Mouse (Mus musculus) left cerebral cortex, postnatal 14 days (tissue): Measurements from ENCODE around the gene Cmss1. TPM values are rescaled to one million over a fixed set of nuclear protein-coding genes. Genes with fewer than 3 reads are reported as not detected.

ENCODE experiments used
- DNase-seq, 2 experiments: peaks; one replicate each; pipeline ENCODE4 v3.0.0; 2021 to 2022; ENCODE audit warnings: low spot score in 2 of 2, mixed read lengths in 1 of 2
- intact Hi-C: fragments of 180-260 bp; cut with DNase I; formaldehyde crosslinking; loops from one replicate; pipeline ENCODE4 v1.15.1; 2025
- total RNA-seq, 2 experiments: library from RNA; stranded (reverse); gene quantifications; 2 replicates each; pipeline ENCODE4 v1.2.3; 2021

The Cmss1 gene
- total RNA-seq, 2 experiments from 2014 or later: 14.2 to 17.0 TPM

- no peak for DNase-seq
- intact Hi-C loops: no loop called here
Observed at GRCm38 (mm10) chr16:57485265-57485664, 121.4 kb downstream of the Cmss1 start.

GRCm38 (mm10) chr16:57484043-57484795 lies 122.4 kb downstream of the Cmss1 start:
- intact Hi-C loops: no loop called here
- DNase-seq: no peak

DNA sequence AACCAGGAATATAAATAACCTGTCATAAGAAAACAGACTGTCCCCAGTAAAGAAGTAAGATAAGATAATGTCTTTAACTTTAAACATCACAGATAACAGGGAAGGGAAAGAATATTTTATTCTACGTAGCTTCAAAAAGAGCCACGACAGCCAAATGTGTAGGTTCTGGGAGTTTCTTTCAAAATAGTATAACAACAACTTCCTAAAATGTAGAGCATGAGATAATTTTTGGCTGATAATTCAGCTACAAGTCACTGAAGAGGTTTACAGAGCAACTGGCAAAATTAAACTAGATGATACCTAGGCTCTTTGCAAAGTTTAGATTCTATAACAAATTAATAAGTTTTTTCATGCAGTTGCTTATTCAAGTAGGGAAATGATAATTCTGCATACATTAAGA lies 123.2 kb downstream of the Cmss1 start:
- DNase-seq: no peak
- intact Hi-C loops: no loop called here

DNA sequence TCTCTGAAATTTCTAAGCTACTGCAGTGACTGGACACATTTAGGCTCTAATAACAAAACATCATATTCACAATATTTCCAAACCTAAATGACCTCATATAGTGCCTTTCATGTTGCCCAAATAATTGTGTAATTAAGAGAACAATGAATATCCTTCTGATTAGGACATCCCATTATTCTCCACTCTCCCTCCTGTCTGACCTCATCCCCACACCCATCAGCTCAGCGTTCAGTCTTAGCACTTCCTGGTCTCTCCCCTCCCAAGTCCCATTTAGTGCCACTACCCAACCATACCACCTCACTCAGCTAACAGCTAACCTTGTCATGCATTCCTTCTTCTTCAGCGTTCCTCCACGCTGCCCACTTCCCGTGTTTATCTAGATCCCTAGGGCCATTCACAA lies 123.8 kb downstream of the Cmss1 start:
- DNase-seq: no peak
- intact Hi-C loops: no loop called here

- DNase-seq: no peak
- intact Hi-C loops: no loop called here
Observed at GRCm38 (mm10) chr16:57482264-57482663, 124.4 kb downstream of the Cmss1 start.

DNA sequence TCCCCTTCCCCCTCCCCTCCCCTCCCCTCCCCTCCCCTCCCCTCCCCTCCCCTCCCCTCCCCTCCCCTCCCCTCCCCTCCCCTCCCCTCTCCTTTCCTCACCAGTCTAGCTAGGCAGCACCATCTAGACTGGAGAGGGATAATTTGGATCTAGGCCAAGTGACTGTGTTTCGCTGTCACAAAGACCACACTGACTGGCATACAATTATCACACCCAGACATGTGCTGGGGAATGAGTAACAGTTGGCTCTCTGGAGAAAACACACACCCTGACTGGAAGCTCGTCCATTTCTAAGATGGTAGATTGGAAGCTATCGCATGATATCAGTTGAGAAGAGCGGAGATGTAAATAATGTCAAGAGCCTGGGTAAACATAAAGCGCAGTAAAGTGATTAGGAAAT lies 126.9 kb downstream of the Cmss1 start:
- intact Hi-C loops: no loop called here
- DNase-seq: no peak

- no peak for DNase-seq
- intact Hi-C loops: no loop called here
Observed at GRCm38 (mm10) chr16:57478451-57478850, 128.2 kb downstream of the Cmss1 start.

DNA sequence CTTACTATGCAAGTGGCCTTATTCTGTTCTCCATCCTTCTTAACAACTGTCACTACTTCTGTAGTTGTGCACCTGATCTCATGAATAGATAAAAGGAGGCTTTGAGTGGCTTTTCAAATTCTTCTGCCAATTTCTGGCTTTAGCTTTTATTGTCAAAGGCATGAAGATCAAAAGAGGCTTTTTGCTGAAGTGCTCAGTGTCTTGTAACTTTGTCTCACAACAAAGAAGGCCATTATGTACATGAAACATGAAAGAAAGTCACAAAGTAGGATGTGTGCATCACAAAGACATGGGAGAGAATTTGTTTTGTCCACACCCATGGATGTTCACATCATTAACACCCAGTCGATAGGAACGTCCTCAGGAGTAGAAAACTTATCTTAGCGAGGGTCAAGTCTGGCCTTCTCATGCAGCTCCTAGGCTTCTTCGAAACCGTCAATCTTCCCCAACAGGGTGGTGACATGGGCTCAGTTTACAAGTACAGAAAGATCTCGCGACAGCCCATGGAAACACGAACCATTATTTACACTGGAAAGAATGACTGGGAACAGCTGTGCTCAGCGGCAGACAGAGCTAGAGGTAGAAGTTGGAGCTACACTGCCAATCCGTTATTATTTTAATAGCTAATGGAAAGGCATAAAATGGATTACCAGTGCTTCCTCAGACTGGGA lies 133.1 kb downstream of the Cmss1 start:
- intact Hi-C loops: no loop called here
- no peak for DNase-seq

- DNase-seq: no peak
- intact Hi-C loops: no loop called here
Observed at GRCm38 (mm10) chr16:57471071-57471470, 135.6 kb downstream of the Cmss1 start.

- no peak for DNase-seq
Observed at GRCm38 (mm10) chr16:57470286-57470830, 136.3 kb downstream of the Cmss1 start.

GRCm38 (mm10) chr16:57469869-57470268 lies 136.8 kb downstream of the Cmss1 start:
- intact Hi-C loops: no loop called here

More at GRCm38 (mm10) chr16:57470286-57470830, 136.3 kb downstream of the Cmss1 start:
- intact Hi-C loops: no loop called here

DNA sequence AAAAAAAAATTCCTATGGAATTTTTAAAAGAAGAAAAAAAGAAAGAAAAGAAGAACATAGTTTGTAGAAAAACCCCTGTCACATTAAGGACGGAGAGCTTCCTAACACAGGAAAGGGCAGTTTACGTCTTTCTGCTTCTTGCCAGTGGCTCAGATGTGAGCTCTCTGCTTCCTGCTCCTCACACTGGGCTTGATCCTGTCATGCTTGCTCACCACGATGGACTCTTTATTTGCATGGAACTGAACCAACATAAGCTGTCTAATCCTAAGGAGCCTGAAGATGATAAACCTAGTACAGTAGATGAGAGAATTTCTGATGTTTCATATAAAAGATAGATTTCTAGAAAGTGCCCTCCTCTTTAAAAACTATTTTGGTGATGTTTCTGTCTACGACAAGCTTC lies 137.4 kb downstream of the Cmss1 start:
- DNase-seq: no peak
- intact Hi-C loops: no loop called here

More at GRCm38 (mm10) chr16:57469869-57470268, 136.8 kb downstream of the Cmss1 start:
- DNase-seq: no peak

- intact Hi-C loops: no loop called here
Observed at GRCm38 (mm10) chr16:57465386-57465913, 141.2 kb downstream of the Cmss1 start.

GRCm38 (mm10) chr16:57456003-57456402 lies 150.7 kb downstream of the Cmss1 start:
- DNase-seq: no peak
- intact Hi-C loops: no loop called here

More at GRCm38 (mm10) chr16:57465386-57465913, 141.2 kb downstream of the Cmss1 start:
- DNase-seq: no peak

- intact Hi-C loops: no loop called here
Observed at GRCm38 (mm10) chr16:57455573-57455972, 151.1 kb downstream of the Cmss1 start.

GRCm38 (mm10) chr16:57454106-57454763 lies 152.4 kb downstream of the Cmss1 start:
- no peak for DNase-seq
- intact Hi-C loops: no loop called here

More at GRCm38 (mm10) chr16:57455573-57455972, 151.1 kb downstream of the Cmss1 start:
- DNase-seq: no peak

DNA sequence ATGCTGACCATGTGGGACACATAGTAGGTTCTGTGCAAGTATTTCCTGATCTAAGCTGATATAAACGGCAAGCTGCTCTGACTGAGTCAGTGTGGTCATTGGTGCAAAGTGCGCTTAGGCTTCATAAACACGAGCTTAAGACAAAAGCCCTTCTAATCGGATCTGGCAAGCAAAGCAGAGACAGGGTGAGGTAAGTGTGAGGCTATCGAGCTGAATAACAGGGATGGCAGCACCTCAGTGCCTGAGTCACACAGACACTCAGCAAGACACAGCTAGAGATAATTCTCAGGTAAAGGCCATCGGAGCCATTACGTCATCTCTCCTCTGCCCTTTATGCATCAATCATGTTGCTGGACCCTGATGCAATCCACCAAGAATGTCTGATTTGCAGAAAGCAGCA lies 153.7 kb downstream of the Cmss1 start:
- DNase-seq: no peak
- intact Hi-C loops: no loop called here

DNA sequence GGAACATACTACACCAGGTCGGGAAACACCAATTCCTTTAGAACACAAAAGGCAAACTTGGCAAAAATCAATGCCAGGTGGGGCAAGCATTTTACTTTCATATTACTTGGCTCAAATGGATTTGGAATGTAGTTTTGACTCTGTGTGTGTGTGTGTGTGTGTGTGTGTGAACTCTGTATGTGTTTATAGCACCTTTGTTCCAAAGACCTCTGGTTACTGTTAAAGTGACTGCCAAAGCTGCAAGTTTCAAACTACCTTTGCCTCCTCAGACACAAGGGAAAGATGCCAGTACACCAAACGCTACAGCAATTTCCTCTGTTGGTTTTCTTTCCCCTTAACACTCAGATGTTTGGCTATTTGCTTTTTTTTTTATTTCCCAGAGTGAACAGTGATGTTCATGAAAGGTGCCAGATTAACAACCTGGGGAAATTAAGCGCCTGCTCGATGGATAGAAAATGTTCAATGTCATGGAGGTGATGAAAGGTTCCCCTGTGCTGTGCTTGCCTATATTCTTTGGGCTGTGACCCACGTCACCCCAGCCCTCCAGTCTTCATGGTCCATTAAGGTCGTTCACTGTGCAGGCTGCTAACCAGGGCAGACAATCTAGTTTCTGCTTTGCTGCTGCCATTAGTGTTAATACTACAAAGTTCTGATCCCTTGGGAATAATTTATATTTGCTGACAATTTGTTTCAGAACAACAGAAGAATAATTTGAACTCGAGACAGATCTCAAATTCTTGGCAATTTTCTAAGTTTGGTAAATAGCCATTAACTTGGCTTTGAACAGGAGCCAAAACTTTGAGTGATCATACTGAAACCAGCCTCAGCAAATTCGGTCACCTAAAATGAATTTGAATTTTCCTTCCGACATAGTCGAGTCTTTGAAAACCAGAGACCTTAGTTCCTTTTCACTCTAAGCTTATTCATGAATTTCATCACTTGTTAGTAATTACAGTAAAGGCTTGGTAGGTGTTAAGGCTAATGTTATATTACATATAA lies 161.3 kb downstream of the Cmss1 start:
- intact Hi-C loops: no loop called here
- no peak for DNase-seq
